Mouse (Mus musculus) neural tube, embryonic 12.5 days (tissue): ENCODE data around the gene Fgd4. TPM values are rescaled to one million over a fixed set of nuclear protein-coding genes. Genes with fewer than 3 reads are reported as not detected.
"Not testable (repeated sequence)": the region's sequence is repeated elsewhere in the genome, so short reads cannot be mapped to it uniquely, and the experiment has no call there.

ENCODE experiments used
- ATAC-seq: fragments of 200-750 bp; cut with Nextera tagmentation; 2 replicates; pipeline ENCODE4 v1.8.0; 2017; ENCODE audit warnings: low read depth, mild to moderate bottlenecking, moderate TSS enrichment, moderate library complexity; ENCODE audit not compliant: low FRiP score
- H3K27ac ChIP-seq: fragments of 300-500 bp; sonication (generic); 2 replicates; pipeline ENCODE4 v1.5.1; 2016
- H3K27me3 ChIP-seq: fragments of 300-500 bp; sonication (generic); replicated peaks from 2 replicates; pipeline ENCODE4 v1.6.1; 2016; ENCODE audit warnings: mild to moderate bottlenecking
- H3K36me3 ChIP-seq: fragments of 300-500 bp; sonication (generic); 2 replicates; pipeline ENCODE4 v1.6.1; 2016; ENCODE audit warnings: mild to moderate bottlenecking
- H3K4me1 ChIP-seq: fragments of 300-500 bp; sonication (generic); 2 replicates; pipeline ENCODE4 v1.6.1; 2016
- H3K4me2 ChIP-seq: fragments of 300-500 bp; sonication (generic); replicated peaks from 2 replicates; pipeline ENCODE4 v1.6.1; 2016; ENCODE audit warnings: mild to moderate bottlenecking
- H3K4me3 ChIP-seq: fragments of 300-500 bp; sonication (generic); 2 replicates; pipeline ENCODE4 v1.5.1; 2016
- H3K9ac ChIP-seq: fragments of 300-500 bp; sonication (generic); 2 replicates; pipeline ENCODE4 v1.6.1; 2016; ENCODE audit warnings: mild to moderate bottlenecking
- H3K9me3 ChIP-seq: fragments of 300-500 bp; sonication (generic); 2 replicates; pipeline ENCODE4 v1.6.1; 2016; ENCODE audit warnings: mild to moderate bottlenecking
- WGBS: fragments of 180-500 bp; shearing (Covaris S2); methylation state at CpG from one replicate; pipeline ENCODE4 v1.1.7; 2016; 5-methylcytosine and 5-hydroxymethylcytosine counted together
- polyA plus RNA-seq: library from polyadenylated mRNA; unstranded; fragments of >200 nt; fragmentation: Nextera tagmentation; extraction: Ambion mirVana; gene quantifications from 2 replicates; pipeline ENCODE4 v1.2.1, GENCODE M21; 2016

Gene Fgd4
- polyA plus RNA-seq, 1 experiment from 2014 or later = 23.0 TPM

DNA sequence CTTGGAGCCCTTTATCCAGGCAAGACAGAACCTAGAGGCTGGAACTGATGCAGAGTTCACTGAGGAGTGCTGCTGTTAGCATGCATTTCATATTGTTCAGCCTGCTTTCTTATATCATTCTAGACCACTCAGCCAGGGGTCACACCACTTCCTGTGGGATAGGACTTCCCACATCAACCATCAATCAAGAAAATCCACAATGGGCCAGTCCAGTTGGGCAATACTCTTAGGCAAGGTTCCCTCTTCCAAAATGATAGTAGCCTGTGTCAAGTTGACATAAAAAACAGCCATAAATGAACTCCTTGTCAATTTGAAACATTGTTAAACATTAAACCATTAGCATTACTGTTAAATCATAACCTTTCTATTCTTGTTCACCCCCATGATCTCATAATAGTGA is 34.6 kb downstream of the Fgd4 start:
- Histone ChIP-seq H3K9me3 (no peaks in the 10 kb centered on the region), H3K27ac (no peak overlapping the region), H3K4me1 (no peaks in the 10 kb centered on the region), H3K9ac (no peak overlapping the region), H3K4me2 (no peak overlapping the region), H3K27me3 (no peaks in the 10 kb centered on the region), H3K36me3 (no peaks in the 10 kb centered on the region), H3K4me3 (no peak overlapping the region)
- no peak for ATAC-seq

DNA sequence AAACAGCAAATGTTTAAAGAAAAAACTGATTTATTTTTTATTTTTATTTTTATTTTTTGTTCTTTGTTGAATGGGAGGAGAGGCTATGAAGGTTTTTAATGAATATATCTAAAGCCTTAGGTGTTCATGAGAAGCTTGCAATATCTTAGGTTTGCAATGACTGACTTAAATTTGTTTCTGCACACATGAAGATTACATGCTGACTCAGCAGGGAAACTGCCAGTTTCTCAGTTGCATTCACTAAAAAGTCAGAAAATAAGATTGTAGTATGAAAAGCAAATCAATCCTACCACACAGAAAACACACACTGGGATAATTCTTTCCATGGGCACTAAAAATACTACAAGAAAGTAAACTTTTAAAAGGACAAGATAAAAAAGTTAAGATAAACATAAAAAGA is 39.6 kb downstream of the Fgd4 start:
- H3K27ac ChIP-seq = no peak overlapping the region
- H3K27me3 ChIP-seq = no peaks in the 10 kb centered on the region
- H3K9me3 ChIP-seq = no peaks in the 10 kb centered on the region
- peaks cover 9% of the 10 kb centered on the region; the same call in 1 of the 2 replicates for H3K4me1 ChIP-seq
- no peak for ATAC-seq
- no peak overlapping the region for H3K4me2 ChIP-seq
- H3K36me3 ChIP-seq = no peaks in the 10 kb centered on the region
- H3K9ac ChIP-seq = no peak overlapping the region
- no peak overlapping the region for H3K4me3 ChIP-seq

DNA sequence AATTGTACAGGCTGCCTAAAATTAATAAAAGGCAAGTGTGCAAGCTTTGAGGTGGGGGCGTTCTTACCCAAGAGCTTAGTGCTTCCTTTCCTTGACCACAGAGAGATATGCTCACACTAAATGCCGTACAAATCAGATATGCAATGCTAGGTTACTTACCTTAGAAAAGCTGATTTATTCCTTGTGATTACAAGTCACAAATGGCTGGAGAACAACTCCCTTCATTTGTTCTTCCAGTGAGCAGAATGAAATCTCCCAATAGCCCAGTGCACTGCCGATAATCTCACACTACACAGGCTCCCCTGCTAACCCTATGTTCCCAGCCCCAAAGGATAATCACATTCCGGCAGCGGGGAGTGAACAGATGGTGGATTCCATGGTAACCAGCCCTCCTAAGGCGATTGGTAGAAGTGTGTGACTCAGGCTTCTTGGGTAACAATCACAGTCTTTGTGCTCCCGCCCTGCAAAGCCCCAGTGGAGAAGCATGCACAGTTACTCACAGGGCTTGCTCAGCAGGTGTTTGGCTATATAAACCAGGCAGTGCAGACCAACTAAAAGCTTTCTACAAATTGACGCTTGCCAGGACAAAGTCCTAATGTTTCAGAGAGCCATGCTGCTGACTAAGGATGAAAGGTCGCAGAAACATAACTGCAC is 40.3 kb downstream of the Fgd4 start:
- Histone ChIP-seq H3K36me3 (no peaks in the 10 kb centered on the region), H3K4me1 (peaks cover 9% of the 10 kb centered on the region; the same call in 1 of the 2 replicates), H3K9me3 (no peaks in the 10 kb centered on the region), H3K4me2 (peak overlapping the region; percentile 60), H3K9ac (peak overlapping the region; percentile 19), H3K4me3 (peak overlapping the region; percentile 48), H3K27me3 (no peaks in the 10 kb centered on the region), H3K27ac (peak overlapping the region; percentile 60)
- WGBS = 3% methylated on average over 9 of the region's 9 CpGs
- peak; percentile 99 for ATAC-seq

DNA sequence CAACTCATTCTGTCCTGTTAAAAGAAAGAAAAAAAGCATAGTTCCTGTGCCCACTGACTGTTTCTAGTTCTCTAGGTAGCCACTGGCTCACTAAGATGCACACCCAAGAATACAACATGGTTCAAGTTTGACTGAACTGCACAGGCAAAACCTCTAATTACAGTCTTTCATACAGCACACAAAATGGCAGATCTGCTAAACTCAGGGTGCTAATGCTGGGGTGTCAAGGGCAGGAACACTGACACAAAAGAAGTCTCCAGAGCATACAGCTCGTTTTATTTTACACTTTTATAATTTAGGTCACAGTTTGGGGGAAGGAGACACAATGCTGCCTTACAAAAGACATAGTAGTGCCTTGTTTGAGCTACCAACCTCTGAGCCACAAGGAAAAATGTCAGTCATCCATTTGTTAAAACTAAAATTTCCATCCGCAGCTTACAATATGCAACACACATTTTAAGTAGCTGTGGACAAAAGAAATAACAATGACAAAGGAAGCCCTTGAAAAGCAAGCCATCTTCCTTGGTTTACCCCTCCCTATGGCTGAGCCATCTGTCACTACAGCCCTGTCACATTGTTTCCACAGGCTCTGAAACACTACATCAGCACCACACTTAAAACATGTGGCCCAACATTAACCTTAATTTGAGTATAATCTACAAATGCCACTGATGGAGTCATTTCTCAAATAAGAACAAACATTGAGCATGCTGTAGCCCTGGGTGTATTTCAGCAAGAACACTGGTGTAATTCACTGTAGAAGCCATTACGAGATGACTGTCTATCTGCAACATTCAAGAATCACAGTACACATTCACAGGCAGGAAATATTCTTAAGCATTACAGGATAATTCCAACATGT is 41.1 kb downstream of the Fgd4 start:
- no peaks in the 10 kb centered on the region for H3K36me3 ChIP-seq
- H3K9ac ChIP-seq = peak overlapping the region; percentile 19
- peak overlapping the region; percentile 60 for H3K27ac ChIP-seq
- H3K4me2 ChIP-seq = peak overlapping the region; percentile 60
- H3K9me3 ChIP-seq = no peaks in the 10 kb centered on the region
- peaks cover 11% of the 10 kb centered on the region for H3K4me1 ChIP-seq
- ATAC-seq = peak; percentile 73
- 10% methylated on average over 3 of the region's 3 CpGs for WGBS
- H3K27me3 ChIP-seq = no peaks in the 10 kb centered on the region
- H3K4me3 ChIP-seq = peak overlapping the region; percentile 48

DNA sequence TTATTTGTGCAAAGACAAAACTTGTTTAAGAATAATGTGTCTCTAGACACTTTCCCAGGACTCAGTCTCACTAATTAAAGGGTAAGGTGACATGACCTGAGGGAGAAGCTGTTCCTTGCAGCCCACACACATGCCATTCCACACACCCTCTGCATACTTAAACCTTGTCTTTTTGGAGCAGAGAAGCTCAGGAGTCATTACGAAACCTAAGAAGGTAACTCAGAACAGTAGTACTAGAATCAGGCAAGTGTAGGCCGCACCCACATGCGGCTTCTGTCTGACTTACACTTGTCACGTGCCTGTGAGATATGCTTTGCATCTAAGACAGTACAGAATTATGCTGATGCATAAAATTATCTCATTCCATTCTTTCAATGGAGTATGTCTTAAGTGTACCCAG is 42.6 kb downstream of the Fgd4 start:
- H3K4me2 ChIP-seq = peak overlapping the region; percentile 60
- ATAC-seq = no peak
- H3K27ac ChIP-seq = no peak overlapping the region
- H3K36me3 ChIP-seq = no peaks in the 10 kb centered on the region
- H3K27me3 ChIP-seq = no peaks in the 10 kb centered on the region
- H3K4me3 ChIP-seq = no peak overlapping the region
- 91% methylated on average over 4 of the region's 4 CpGs for WGBS
- H3K9ac ChIP-seq = no peak overlapping the region
- H3K4me1 ChIP-seq = peaks cover 14% of the 10 kb centered on the region
- no peaks in the 10 kb centered on the region for H3K9me3 ChIP-seq

DNA sequence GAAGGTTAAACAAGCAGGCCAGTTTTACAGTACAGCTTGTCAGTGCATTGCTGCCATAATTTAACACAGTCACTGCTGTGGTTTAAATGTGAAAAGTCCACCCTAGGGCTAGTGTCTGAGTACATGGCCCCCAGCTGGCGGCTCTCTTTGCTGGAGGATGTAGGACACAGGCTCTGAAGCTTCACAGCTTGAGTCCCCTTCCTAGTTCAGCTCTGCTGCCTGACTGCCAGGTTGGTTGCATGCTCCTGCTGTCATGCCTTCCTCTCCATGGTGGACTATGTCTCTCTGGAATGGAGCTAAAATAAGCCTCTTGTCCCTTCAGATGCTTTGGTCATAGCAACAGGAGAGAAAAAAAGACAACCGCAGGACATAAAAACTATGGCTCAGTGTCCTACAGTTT is 46.3 kb downstream of the Fgd4 start:
- no peak for ATAC-seq
- no peaks in the 10 kb centered on the region for H3K36me3 ChIP-seq
- no peak overlapping the region for H3K9ac ChIP-seq
- H3K27ac ChIP-seq = no peak overlapping the region
- H3K4me1 ChIP-seq = peaks cover 13% of the 10 kb centered on the region
- H3K4me3 ChIP-seq = no peak overlapping the region
- H3K27me3 ChIP-seq = no peaks in the 10 kb centered on the region
- no peak overlapping the region for H3K4me2 ChIP-seq
- H3K9me3 ChIP-seq = no peaks in the 10 kb centered on the region
- 65% methylated on average over 2 of the region's 2 CpGs for WGBS

DNA sequence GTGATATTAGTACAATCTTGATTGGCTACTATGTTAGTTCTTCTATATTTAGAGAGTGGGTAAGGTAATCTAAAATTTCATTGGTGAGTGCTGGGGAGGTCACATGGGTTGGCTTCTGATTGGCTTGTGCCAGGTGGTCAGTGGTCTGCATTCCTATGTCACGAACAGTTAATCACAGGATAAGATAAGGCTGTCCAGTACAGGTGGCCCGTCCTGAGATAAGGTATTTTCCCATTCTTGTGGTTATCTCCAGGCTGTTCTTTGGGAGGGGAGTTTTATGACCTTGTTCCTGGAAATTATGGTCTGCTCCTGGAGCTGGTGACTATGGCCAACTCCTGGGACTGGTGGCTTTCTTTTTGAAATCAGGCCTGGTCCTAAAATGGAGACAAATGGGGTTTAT is 48.2 kb downstream of the Fgd4 start:
- Histone ChIP-seq H3K4me2 (no peak overlapping the region), H3K4me1 (peaks cover 7% of the 10 kb centered on the region), H3K27ac (no peak overlapping the region), H3K9me3 (no peaks in the 10 kb centered on the region), H3K9ac (no peak overlapping the region), H3K36me3 (no peaks in the 10 kb centered on the region), H3K27me3 (no peaks in the 10 kb centered on the region), H3K4me3 (no peak overlapping the region)
- 87% methylated on average over 2 of the region's 2 CpGs for WGBS
- ATAC-seq = no peak

DNA sequence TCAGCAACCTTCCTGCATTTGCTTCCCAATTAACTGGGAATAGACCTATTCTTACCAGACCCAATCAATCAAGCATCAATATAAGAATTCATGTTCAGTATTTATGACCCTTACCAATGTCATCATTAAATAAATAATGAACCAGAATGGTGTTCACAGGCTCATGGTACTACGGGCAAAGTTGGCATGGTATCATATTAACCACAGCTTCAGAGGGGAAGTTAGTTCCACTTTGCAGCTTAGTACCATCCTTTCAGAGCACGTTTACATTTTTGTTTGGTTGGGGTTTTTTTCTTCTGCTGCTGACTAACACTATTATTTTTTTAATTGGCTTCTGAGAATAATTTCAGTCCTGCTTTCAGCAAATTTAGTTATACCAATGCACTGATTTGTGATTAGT is 51.2 kb downstream of the Fgd4 start:
- H3K27me3 ChIP-seq = no peaks in the 10 kb centered on the region
- H3K4me1 ChIP-seq = peaks cover 7% of the 10 kb centered on the region
- no peak overlapping the region for H3K4me3 ChIP-seq
- H3K9ac ChIP-seq = no peak overlapping the region
- no peak overlapping the region for H3K4me2 ChIP-seq
- no peak for ATAC-seq
- no peaks in the 10 kb centered on the region for H3K9me3 ChIP-seq
- H3K36me3 ChIP-seq = no peaks in the 10 kb centered on the region
- no peak overlapping the region for H3K27ac ChIP-seq
- 81% methylated on average over 2 of the region's 2 CpGs for whole genome bisulfite sequencing

DNA sequence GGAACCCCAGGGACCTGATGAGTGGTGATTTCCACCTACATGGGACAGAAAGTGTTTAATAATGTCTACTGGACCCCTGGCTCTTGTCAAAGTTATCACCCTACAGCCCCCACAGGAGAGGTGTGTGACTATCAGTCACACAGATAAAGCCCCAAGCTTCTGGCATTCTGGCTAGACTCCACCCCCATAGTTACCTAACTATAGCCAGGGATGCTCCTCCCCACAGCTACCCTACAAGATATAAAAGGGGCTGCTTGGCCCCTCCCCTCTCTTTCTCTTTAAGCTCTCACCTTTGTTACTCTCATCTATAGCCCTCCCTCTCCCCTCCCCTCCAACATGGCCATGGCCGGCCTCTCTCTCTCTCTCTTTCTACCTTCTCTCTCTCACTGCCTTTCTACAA is 53.7 kb downstream of the Fgd4 start:
- peaks cover 5% of the 10 kb centered on the region; the same call in 1 of the 2 replicates for H3K4me1 ChIP-seq
- H3K36me3 ChIP-seq = no peaks in the 10 kb centered on the region
- no peaks in the 10 kb centered on the region for H3K9me3 ChIP-seq
- no peak for ATAC-seq
- H3K4me2 ChIP-seq = no peak overlapping the region
- H3K27me3 ChIP-seq = no peaks in the 10 kb centered on the region
- 17% methylated on average over 1 of the region's 1 CpGs for WGBS
- no peak overlapping the region for H3K9ac ChIP-seq
- no peak overlapping the region for H3K27ac ChIP-seq
- no peak overlapping the region for H3K4me3 ChIP-seq

DNA sequence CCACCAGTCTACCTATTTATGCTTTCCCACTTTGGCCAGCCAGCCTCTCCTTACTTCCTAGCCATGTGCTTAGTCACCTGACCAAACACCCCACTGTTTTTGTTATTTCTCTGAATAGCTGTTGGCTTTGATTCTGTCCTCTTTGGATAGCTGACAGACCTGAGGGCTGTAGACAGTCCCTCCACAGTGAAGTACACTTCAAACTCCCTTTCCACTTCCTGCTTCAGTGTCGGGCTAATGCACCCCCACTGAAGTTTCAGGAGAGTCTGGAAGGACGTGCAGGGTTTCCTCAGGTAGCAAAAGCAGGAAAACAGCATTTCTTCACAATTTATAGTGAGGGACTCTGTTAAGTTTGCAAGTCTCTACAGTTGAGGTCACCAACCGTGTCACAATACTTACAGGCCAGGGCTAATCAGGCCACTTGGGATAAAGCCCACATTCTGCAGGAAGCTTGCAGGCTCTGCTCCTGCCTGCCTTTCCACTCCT is 57.4 kb downstream of the Fgd4 start:
- 74% methylated on average over 3 of the region's 3 CpGs for WGBS
- H3K4me2 ChIP-seq = no peak overlapping the region
- H3K36me3 ChIP-seq = no peaks in the 10 kb centered on the region
- H3K27ac ChIP-seq = no peak overlapping the region
- H3K4me1 ChIP-seq = peaks cover 5% of the 10 kb centered on the region; the same call in 1 of the 2 replicates
- H3K4me3 ChIP-seq = no peak overlapping the region
- H3K9me3 ChIP-seq = no peaks in the 10 kb centered on the region
- ATAC-seq = no peak
- H3K9ac ChIP-seq = no peak overlapping the region
- no peaks in the 10 kb centered on the region for H3K27me3 ChIP-seq

DNA sequence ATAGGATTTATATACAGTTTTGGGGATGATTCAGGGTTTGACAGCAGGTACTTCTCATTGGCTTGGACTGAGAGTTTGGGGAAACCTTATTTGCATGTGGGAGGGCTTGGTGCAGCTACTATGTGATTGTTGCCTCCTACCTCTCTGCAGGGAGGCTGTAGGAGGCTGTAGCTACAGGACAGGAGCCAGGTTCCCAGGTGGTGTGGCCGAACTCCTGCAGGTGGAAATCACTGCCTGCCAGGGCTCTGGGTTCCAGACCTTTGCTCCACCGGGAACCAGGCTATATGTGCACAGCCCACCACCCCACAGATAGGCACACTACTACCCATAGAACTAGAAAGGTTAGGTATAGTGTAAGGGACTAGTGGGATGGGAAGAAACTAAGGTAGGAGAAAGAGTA is 61.0 kb downstream of the Fgd4 start:
- not testable (repeated sequence) for H3K9me3 ChIP-seq, H3K4me1 ChIP-seq, H3K27me3 ChIP-seq, H3K4me3 ChIP-seq, H3K36me3 ChIP-seq, ATAC-seq, H3K9ac ChIP-seq, H3K4me2 ChIP-seq, H3K27ac ChIP-seq
- WGBS = 67% methylated on average over 2 of the region's 2 CpGs

DNA sequence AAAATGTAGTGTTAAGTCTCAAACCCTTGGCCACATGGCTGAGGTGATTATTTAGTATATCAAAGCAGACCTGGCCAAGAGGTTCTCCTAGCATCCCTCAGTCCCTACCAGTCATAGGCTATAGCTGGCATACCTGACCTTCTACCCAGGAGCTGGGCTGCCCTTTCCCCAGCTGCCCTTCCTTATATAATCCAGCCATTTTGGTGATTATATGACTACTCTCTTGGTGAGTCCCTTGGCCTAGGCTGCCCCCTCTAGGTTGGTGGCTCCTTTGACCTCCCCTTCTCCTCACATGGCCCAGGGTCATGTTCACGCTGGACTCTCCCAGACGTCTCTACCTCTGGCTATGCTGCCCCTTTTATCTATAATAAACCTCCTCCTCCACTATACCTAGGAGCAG is 65.1 kb downstream of the Fgd4 start:
- Histone ChIP-seq H3K27me3 (no peaks in the 10 kb centered on the region), H3K36me3 (no peaks in the 10 kb centered on the region), H3K4me1 (peaks cover 2% of the 10 kb centered on the region; the same call in 1 of the 2 replicates), H3K9me3 (no peaks in the 10 kb centered on the region), H3K27ac (no peak overlapping the region), H3K4me3 (no peak overlapping the region), H3K9ac (no peak overlapping the region), H3K4me2 (no peak overlapping the region)
- 68% methylated on average over 2 of the region's 2 CpGs for WGBS
- no peak for ATAC-seq
